Comparison of ENCODE assay signal across 9 mouse cellular contexts in genomic region chr7:49213011-49213410, GRCm38 (mm10).
A peak's percentile ranks its signal among the peaks of the same experiment; 100 is the strongest.
DNase-seq lines count a peak whose midpoint lies in the region; ATAC-seq and TF ChIP-seq lines count a peak whose summit lies in the region.
"Had no signal": no experiment of that assay in that cellular context is flagged by ENCODE, and none has a peak within 500 bp of the region (broad histone marks: within the 10 kb centered on the region; RNA-seq: fewer than 3 reads in every experiment).

No protein-coding gene starts in this region.

- H3K9ac ChIP-seq in embryonic facial prominence, embryonic 14.5 days (ENCODE audit: low read depth, low read length): no peak overlapping the region

- no peak for ATAC-seq in embryonic facial prominence, embryonic 14.5 days (ENCODE audit: low read depth)

- no peak overlapping the region for H3K27ac ChIP-seq in embryonic facial prominence, embryonic 14.5 days (replicated peaks; ENCODE audit: low read depth, low read length)
- no peak overlapping the region for H3K27ac ChIP-seq in embryonic facial prominence, embryonic 10.5 days (replicated peaks)
- H3K27ac ChIP-seq in left cerebral cortex, adult 2 months: no peak overlapping the region

- WGBS in embryonic facial prominence, embryonic 14.5 days: 86% methylated on average over 4 of the region's 4 CpGs
- WGBS in embryonic facial prominence, embryonic 10.5 days: 83% methylated on average over 4 of the region's 4 CpGs

- no peaks in the 10 kb centered on the region for H3K4me1 ChIP-seq in embryonic facial prominence, embryonic 14.5 days (ENCODE audit: control insufficient read depth, insufficient read depth, low read length)
- H3K4me1 ChIP-seq in embryonic facial prominence, embryonic 10.5 days: peaks cover 14% of the 10 kb centered on the region

- H3K27me3 ChIP-seq in embryonic facial prominence, embryonic 14.5 days (replicated peaks; ENCODE audit: control insufficient read depth, insufficient read depth, low read length): no peaks in the 10 kb centered on the region
- no peaks in the 10 kb centered on the region for H3K27me3 ChIP-seq in embryonic facial prominence, embryonic 10.5 days (replicated peaks; ENCODE audit: low read depth, poor library complexity, severe bottlenecking)

- intact Hi-C loops in heart, postnatal 10 days (cut with DNase I): no loop called here
- intact Hi-C loops in left cerebral cortex, adult 2 months (cut with DNase I): no loop called here

- no peak overlapping the region for H3K4me3 ChIP-seq in embryonic facial prominence, embryonic 14.5 days (ENCODE audit: low read depth, low read length)
- no peak overlapping the region for H3K4me3 ChIP-seq in embryonic facial prominence, embryonic 10.5 days
- H3K4me3 ChIP-seq in left cerebral cortex, adult 2 months: no peak overlapping the region

- no peak for TF ChIP-seq CTCF in left cerebral cortex, adult 2 months (IDR thresholded peaks at IDR 0.05)

- no peaks in the 10 kb centered on the region for H3K9me3 ChIP-seq in embryonic facial prominence, embryonic 14.5 days (ENCODE audit: control insufficient read depth, low read length)
- no peaks in the 10 kb centered on the region for H3K9me3 ChIP-seq in embryonic facial prominence, embryonic 10.5 days

- no peak overlapping the region for H3K4me2 ChIP-seq in embryonic facial prominence, embryonic 14.5 days (ENCODE audit: low read depth, low read length)

- peak; percentile 8 for DNase-seq in embryonic facial prominence, embryonic 14.5 days (ENCODE audit: low spot score)
- no peak for DNase-seq in embryonic facial prominence, embryonic 10.5 days (ENCODE audit: low spot score)
- peak; percentile 94 for DNase-seq in Muller cell, postnatal 12 days (ENCODE audit: inconsistent ontology term)
- peak; percentile 44 for DNase-seq in cerebellum, adult 8-10 months
- peak; percentile 81 to 83 for DNase-seq in heart, postnatal 10 days
- DNase-seq in left cerebral cortex, adult 18-20 months (ENCODE audit: low spot score in 2 of 2): no peak
- DNase-seq in left cerebral cortex, adult 2 months (ENCODE audit: extremely low spot score in 1 of 2, low spot score in 2 of 2): no peak
- DNase-seq in thymus, postnatal 25 days: no peak
- DNase-seq: gastrocnemius, postnatal 25 days had no signal

- no peaks in the 10 kb centered on the region for H3K36me3 ChIP-seq in embryonic facial prominence, embryonic 14.5 days (ENCODE audit: control insufficient read depth, insufficient read depth, low read length)
- H3K36me3 ChIP-seq in embryonic facial prominence, embryonic 10.5 days (replicated peaks): no peaks in the 10 kb centered on the region

Comparison
In these comparisons a context has a peak if more than half of its experiments do, and no peak if none do; other contexts are left out.
1. DNase-seq: peak in embryonic facial prominence, embryonic 14.5 days (single experiment), Muller cell, postnatal 12 days (single experiment), cerebellum, adult 8-10 months (single experiment) and heart, postnatal 10 days (2 of 2); none in embryonic facial prominence, embryonic 10.5 days (single experiment), left cerebral cortex, adult 18-20 months (0 of 2), left cerebral cortex, adult 2 months (0 of 2) and thymus, postnatal 25 days (single experiment).